Mouse (Mus musculus): ENCODE results near the gene Kif5c. TPM values are rescaled to one million over a fixed set of nuclear protein-coding genes. Genes with fewer than 3 reads are reported as not detected.
A peak's percentile ranks its signal among the peaks of the same experiment; 100 is the strongest.

Gene Kif5c
- polyA plus RNA-seq, 2 experiments = 4.5 to 5.3 TPM

- Histone ChIP-seq H3K36me3 (ENCODE audit: control insufficient read depth, insufficient read depth, low read length) (no peaks in the 10 kb centered on the region), H3K4me2 (replicated peaks; ENCODE audit: low read depth, low read length, severe bottlenecking) (no peak overlapping the region), H3K9me3 (ENCODE audit: control insufficient read depth, low read length) (no peaks in the 10 kb centered on the region), H3K27ac (replicated peaks; ENCODE audit: low read depth, low read length) (no peak overlapping the region), H3K4me3 (replicated peaks; ENCODE audit: low read length) (no peak overlapping the region), H3K4me1 (ENCODE audit: control insufficient read depth, insufficient read depth, low read length) (peaks cover 27% of the 10 kb centered on the region), H3K27me3 (ENCODE audit: control insufficient read depth, insufficient read depth, low read length) (no peaks in the 10 kb centered on the region), H3K9ac (ENCODE audit: low read depth, low read length, severe bottlenecking) (no peak overlapping the region)
- 80% methylated on average over 6 of the region's 6 CpGs for WGBS
- no peak for TF ChIP-seq POLR2A (IDR thresholded peaks at IDR 0.05; ENCODE audit: borderline replicate concordance, extremely low read depth, insufficient read depth, insufficient read length)
- no peak for DNase-seq (ENCODE audit: low spot score)
- no peak for ATAC-seq (ENCODE audit: low FRiP score, low read depth)
These were observed 190.4 kb downstream of the Kif5c start for GRCm38 (mm10) chr2:49809496-49809895.

GRCm38 (mm10) chr2:49811420-49811819 lies 192.3 kb downstream of the Kif5c start:
- WGBS = 13% methylated on average over 11 of the region's 11 CpGs

GRCm38 (mm10) chr2:49811871-49812363 lies 192.8 kb downstream of the Kif5c start:
- H3K4me2 ChIP-seq (replicated peaks; ENCODE audit: low read depth, low read length, severe bottlenecking) = 0 out of 2 replicates have a peak overlapping the region, but pooled peaks have one; percentile 9
- H3K27me3 ChIP-seq (ENCODE audit: control insufficient read depth, insufficient read depth, low read length) = no peaks in the 10 kb centered on the region
- H3K9ac ChIP-seq (ENCODE audit: low read depth, low read length, severe bottlenecking) = no peak overlapping the region
- H3K36me3 ChIP-seq (ENCODE audit: control insufficient read depth, insufficient read depth, low read length) = no peaks in the 10 kb centered on the region
- DNase-seq (ENCODE audit: low spot score) = no peak
- WGBS = 39% methylated on average over 4 of the region's 4 CpGs
- no peak for TF ChIP-seq POLR2A (IDR thresholded peaks at IDR 0.05; ENCODE audit: borderline replicate concordance, extremely low read depth, insufficient read depth, insufficient read length)
- H3K27ac ChIP-seq (replicated peaks; ENCODE audit: low read depth, low read length) = 0 out of 2 replicates have a peak overlapping the region, but pooled peaks have one; percentile 5
- peaks cover 12% of the 10 kb centered on the region for H3K4me1 ChIP-seq (ENCODE audit: control insufficient read depth, insufficient read depth, low read length)
- no peaks in the 10 kb centered on the region for H3K9me3 ChIP-seq (ENCODE audit: control insufficient read depth, low read length)
- no peak overlapping the region for H3K4me3 ChIP-seq (replicated peaks; ENCODE audit: low read length)
- no peak for ATAC-seq (ENCODE audit: low FRiP score, low read depth)

More at GRCm38 (mm10) chr2:49811420-49811819, 192.3 kb downstream of the Kif5c start:
- no peaks in the 10 kb centered on the region for H3K27me3 ChIP-seq (ENCODE audit: control insufficient read depth, insufficient read depth, low read length)
- TF ChIP-seq POLR2A (IDR thresholded peaks at IDR 0.05; ENCODE audit: borderline replicate concordance, extremely low read depth, insufficient read depth, insufficient read length) = no peak
- DNase-seq (ENCODE audit: low spot score) (no peak), ATAC-seq (ENCODE audit: low FRiP score, low read depth) (no peak)
- peaks cover 12% of the 10 kb centered on the region for H3K4me1 ChIP-seq (ENCODE audit: control insufficient read depth, insufficient read depth, low read length)
- no peak overlapping the region for H3K4me3 ChIP-seq (replicated peaks; ENCODE audit: low read length)
- no peaks in the 10 kb centered on the region for H3K36me3 ChIP-seq (ENCODE audit: control insufficient read depth, insufficient read depth, low read length)
- 0 out of 2 replicates have a peak overlapping the region, but pooled peaks have one; percentile 9 for H3K4me2 ChIP-seq (replicated peaks; ENCODE audit: low read depth, low read length, severe bottlenecking)
- no peak overlapping the region for H3K9ac ChIP-seq (ENCODE audit: low read depth, low read length, severe bottlenecking)
- H3K9me3 ChIP-seq (ENCODE audit: control insufficient read depth, low read length) = no peaks in the 10 kb centered on the region
- H3K27ac ChIP-seq (replicated peaks; ENCODE audit: low read depth, low read length) = no peak overlapping the region

- no peak overlapping the region for H3K4me2 ChIP-seq (replicated peaks; ENCODE audit: low read depth, low read length, severe bottlenecking)
- no peaks in the 10 kb centered on the region for H3K9me3 ChIP-seq (ENCODE audit: control insufficient read depth, low read length)
- H3K27me3 ChIP-seq (ENCODE audit: control insufficient read depth, insufficient read depth, low read length) = no peaks in the 10 kb centered on the region
- no peak for ATAC-seq (ENCODE audit: low FRiP score, low read depth)
- WGBS = 51% methylated on average over 4 of the region's 4 CpGs
- H3K4me3 ChIP-seq (replicated peaks; ENCODE audit: low read length) = no peak overlapping the region
- no peak for DNase-seq (ENCODE audit: low spot score)
- H3K36me3 ChIP-seq (ENCODE audit: control insufficient read depth, insufficient read depth, low read length) = no peaks in the 10 kb centered on the region
- H3K9ac ChIP-seq (ENCODE audit: low read depth, low read length, severe bottlenecking) = no peak overlapping the region
- H3K27ac ChIP-seq (replicated peaks; ENCODE audit: low read depth, low read length) = no peak overlapping the region
- no peak for TF ChIP-seq POLR2A (IDR thresholded peaks at IDR 0.05; ENCODE audit: borderline replicate concordance, extremely low read depth, insufficient read depth, insufficient read length)
- peaks cover 12% of the 10 kb centered on the region for H3K4me1 ChIP-seq (ENCODE audit: control insufficient read depth, insufficient read depth, low read length)
These were observed 194.1 kb downstream of the Kif5c start for GRCm38 (mm10) chr2:49813151-49813550.

- Histone ChIP-seq H3K4me3 (replicated peaks; ENCODE audit: low read length) (no peak overlapping the region), H3K9ac (ENCODE audit: low read depth, low read length, severe bottlenecking) (no peak overlapping the region), H3K4me2 (replicated peaks; ENCODE audit: low read depth, low read length, severe bottlenecking) (no peak overlapping the region), H3K36me3 (ENCODE audit: control insufficient read depth, insufficient read depth, low read length) (no peaks in the 10 kb centered on the region), H3K27me3 (ENCODE audit: control insufficient read depth, insufficient read depth, low read length) (no peaks in the 10 kb centered on the region), H3K27ac (replicated peaks; ENCODE audit: low read depth, low read length) (no peak overlapping the region), H3K4me1 (ENCODE audit: control insufficient read depth, insufficient read depth, low read length) (peaks cover 12% of the 10 kb centered on the region), H3K9me3 (ENCODE audit: control insufficient read depth, low read length) (no peaks in the 10 kb centered on the region)
- DNase-seq (ENCODE audit: low spot score) (no peak), ATAC-seq (ENCODE audit: low FRiP score, low read depth) (no peak)
- WGBS = 77% methylated on average over 6 of the region's 6 CpGs
- no peak for TF ChIP-seq POLR2A (IDR thresholded peaks at IDR 0.05; ENCODE audit: borderline replicate concordance, extremely low read depth, insufficient read depth, insufficient read length)
These were observed 194.9 kb downstream of the Kif5c start for GRCm38 (mm10) chr2:49814011-49814410.
